Mouse (Mus musculus) heart, embryonic 11.5 days (tissue): ENCODE results near the gene Traip. TPM values are rescaled to one million over a fixed set of nuclear protein-coding genes. Genes with fewer than 3 reads are reported as not detected.

Experiments
- ATAC-seq: fragments of 200-750 bp; cut with Nextera tagmentation; replicated peaks from 2 replicates; pipeline ENCODE4 v1.8.0; 2017; ENCODE audit warnings: moderate library complexity; ENCODE audit not compliant: insufficient number of reproducible peaks, low FRiP score, low TSS enrichment
- H3K27ac ChIP-seq: fragments of 300-500 bp; sonication (generic); 2 replicates; pipeline ENCODE4 v1.5.1; 2014; ENCODE audit warnings: mild to moderate bottlenecking, low read depth, low read length
- H3K27me3 ChIP-seq: fragments of 300-500 bp; sonication (generic); 2 replicates; pipeline ENCODE4 v1.6.1; 2014; ENCODE audit warnings: mild to moderate bottlenecking, low read length, mixed read lengths; ENCODE audit not compliant: control insufficient read depth, insufficient read depth
- H3K36me3 ChIP-seq: fragments of 300-500 bp; sonication (generic); 2 replicates; pipeline ENCODE4 v1.6.1; 2014; ENCODE audit warnings: mild to moderate bottlenecking, low read length, moderate library complexity, mixed read lengths; ENCODE audit not compliant: control insufficient read depth, insufficient read depth
- H3K4me1 ChIP-seq: fragments of 300-500 bp; sonication (generic); 2 replicates; pipeline ENCODE4 v1.6.1; 2014; ENCODE audit warnings: low read length; ENCODE audit not compliant: control insufficient read depth, insufficient read depth
- H3K4me2 ChIP-seq: fragments of 300-500 bp; sonication (generic); 2 replicates; pipeline ENCODE4 v1.6.1; 2014; ENCODE audit warnings: mild to moderate bottlenecking, moderate library complexity
- H3K4me3 ChIP-seq: fragments of 300-500 bp; sonication (generic); 2 replicates; pipeline ENCODE4 v1.5.1; 2014; ENCODE audit warnings: low read depth, low read length
- H3K9ac ChIP-seq: fragments of 300-500 bp; sonication (generic); 2 replicates; pipeline ENCODE4 v1.6.1; 2014; ENCODE audit warnings: mild to moderate bottlenecking, low read depth, low read length, moderate library complexity
- H3K9me3 ChIP-seq: fragments of 300-500 bp; sonication (generic); replicated peaks from 2 replicates; pipeline ENCODE4 v1.6.1; 2016; ENCODE audit warnings: low read length; ENCODE audit not compliant: control insufficient read depth
- WGBS: fragments of 180-500 bp; shearing (Covaris S2); extraction: QIAGEN DNeasy Blood & Tissue Kit; methylation state at CpG from one replicate; pipeline ENCODE4 v1.1.7; 2014; ENCODE audit not compliant: insufficient replicate concordance; 5-methylcytosine and 5-hydroxymethylcytosine counted together
- polyA plus RNA-seq: library from polyadenylated mRNA; unstranded; fragments of >200 nt; fragmentation: Nextera tagmentation; extraction: Ambion mirVana; gene quantifications from 2 replicates; pipeline ENCODE4 v1.2.1, GENCODE M21; 2014

Gene Traip
- polyA plus RNA-seq, 1 experiment from 2014 or later, result 14.5 TPM

DNA sequence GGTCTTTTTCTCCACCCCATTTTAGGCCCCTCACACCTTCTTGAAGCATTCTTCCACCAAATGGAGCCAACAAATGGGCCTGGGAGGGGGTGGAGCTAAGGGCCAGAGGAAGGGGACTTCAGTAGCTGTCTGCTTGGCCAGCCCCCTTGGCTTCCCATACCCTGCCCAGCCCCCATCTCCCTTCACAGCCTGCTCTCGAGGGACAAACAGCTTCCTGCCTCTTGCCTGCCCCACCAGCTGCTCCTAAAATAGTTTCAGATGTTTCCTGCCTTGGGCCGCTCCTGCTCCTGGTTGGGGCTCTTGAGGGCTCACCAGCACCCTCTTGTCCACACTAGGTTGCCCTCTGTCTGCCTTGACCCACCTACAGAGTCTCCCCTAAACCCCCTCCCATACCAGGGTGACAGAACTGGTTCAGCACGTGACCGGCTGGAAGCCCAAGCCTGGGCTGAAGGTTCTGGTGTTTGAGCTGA, 33.5 kb downstream of the Traip start:
- Histone ChIP-seq H3K27me3 (no peaks in the 10 kb centered on the region), H3K9me3 (no peaks in the 10 kb centered on the region), H3K4me3 (peak overlapping the region; percentile 59), H3K4me2 (peak overlapping the region; percentile 67), H3K27ac (peak overlapping the region; percentile 100), H3K4me1 (peaks cover 63% of the 10 kb centered on the region), H3K9ac (peak overlapping the region; percentile 86), H3K36me3 (peaks cover 7% of the 10 kb centered on the region; the same call in 1 of the 2 replicates)
- ATAC-seq, result peak; percentile 59
- 2% methylated on average over 4 of the region's 4 CpGs for WGBS

DNA sequence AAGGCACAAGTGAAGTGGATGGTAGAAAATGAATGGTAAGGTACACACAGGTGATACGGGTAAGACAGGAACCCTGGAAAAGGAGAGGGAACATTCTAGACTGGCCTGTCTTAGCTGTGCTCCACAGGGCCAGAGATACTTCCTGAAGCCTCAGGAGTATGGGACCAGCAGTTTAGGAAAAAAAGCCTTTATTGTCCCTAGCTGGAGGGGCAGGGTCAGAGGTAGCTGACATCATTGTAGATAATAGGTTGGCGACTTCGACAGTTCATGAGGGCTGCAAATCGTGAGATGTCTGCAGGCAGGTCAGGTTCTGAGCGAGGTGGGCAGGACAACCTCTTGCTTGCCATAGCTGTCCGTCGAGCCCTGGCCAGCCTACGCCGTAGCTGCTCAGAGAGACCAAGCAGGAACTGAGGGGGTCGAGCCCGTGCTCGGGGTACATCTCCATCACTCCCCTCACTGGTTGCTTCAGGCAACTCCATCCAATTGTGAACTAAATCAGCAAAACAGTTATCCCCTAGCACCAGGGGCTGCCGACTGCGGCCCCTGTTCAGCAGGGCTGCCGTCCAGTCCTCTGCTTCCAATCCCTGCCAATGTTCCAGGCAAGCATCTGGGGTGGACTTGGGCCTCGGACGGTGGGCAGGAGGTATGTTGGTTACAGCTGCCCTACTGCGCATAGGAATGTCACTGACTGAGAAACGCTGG, 34.3 kb downstream of the Traip start:
- H3K4me2 ChIP-seq, result peak overlapping the region; percentile 67
- H3K9me3 ChIP-seq, result no peaks in the 10 kb centered on the region
- peak overlapping the region; percentile 86 for H3K9ac ChIP-seq
- ATAC-seq, result no peak
- peaks cover 7% of the 10 kb centered on the region; the same call in 1 of the 2 replicates for H3K36me3 ChIP-seq
- H3K27me3 ChIP-seq, result no peaks in the 10 kb centered on the region
- H3K27ac ChIP-seq, result peak overlapping the region; percentile 100
- peak overlapping the region; percentile 59 for H3K4me3 ChIP-seq
- peaks cover 63% of the 10 kb centered on the region for H3K4me1 ChIP-seq
- 45% methylated on average over 19 of the region's 19 CpGs for WGBS

GRCm38 (mm10) chr9:107984754-107985055, 34.8 kb downstream of the Traip start:
- H3K27me3 ChIP-seq, result no peaks in the 10 kb centered on the region
- H3K4me3 ChIP-seq, result peak overlapping the region; percentile 59
- peaks cover 60% of the 10 kb centered on the region for H3K4me1 ChIP-seq
- peak overlapping the region; percentile 86 for H3K9ac ChIP-seq
- peak overlapping the region; percentile 100 for H3K27ac ChIP-seq
- peaks cover 4% of the 10 kb centered on the region; the same call in 1 of the 2 replicates for H3K36me3 ChIP-seq
- H3K4me2 ChIP-seq, result peak overlapping the region; percentile 67
- H3K9me3 ChIP-seq, result no peaks in the 10 kb centered on the region
- WGBS, result 40% methylated on average over 9 of the region's 9 CpGs
- no peak for ATAC-seq

DNA sequence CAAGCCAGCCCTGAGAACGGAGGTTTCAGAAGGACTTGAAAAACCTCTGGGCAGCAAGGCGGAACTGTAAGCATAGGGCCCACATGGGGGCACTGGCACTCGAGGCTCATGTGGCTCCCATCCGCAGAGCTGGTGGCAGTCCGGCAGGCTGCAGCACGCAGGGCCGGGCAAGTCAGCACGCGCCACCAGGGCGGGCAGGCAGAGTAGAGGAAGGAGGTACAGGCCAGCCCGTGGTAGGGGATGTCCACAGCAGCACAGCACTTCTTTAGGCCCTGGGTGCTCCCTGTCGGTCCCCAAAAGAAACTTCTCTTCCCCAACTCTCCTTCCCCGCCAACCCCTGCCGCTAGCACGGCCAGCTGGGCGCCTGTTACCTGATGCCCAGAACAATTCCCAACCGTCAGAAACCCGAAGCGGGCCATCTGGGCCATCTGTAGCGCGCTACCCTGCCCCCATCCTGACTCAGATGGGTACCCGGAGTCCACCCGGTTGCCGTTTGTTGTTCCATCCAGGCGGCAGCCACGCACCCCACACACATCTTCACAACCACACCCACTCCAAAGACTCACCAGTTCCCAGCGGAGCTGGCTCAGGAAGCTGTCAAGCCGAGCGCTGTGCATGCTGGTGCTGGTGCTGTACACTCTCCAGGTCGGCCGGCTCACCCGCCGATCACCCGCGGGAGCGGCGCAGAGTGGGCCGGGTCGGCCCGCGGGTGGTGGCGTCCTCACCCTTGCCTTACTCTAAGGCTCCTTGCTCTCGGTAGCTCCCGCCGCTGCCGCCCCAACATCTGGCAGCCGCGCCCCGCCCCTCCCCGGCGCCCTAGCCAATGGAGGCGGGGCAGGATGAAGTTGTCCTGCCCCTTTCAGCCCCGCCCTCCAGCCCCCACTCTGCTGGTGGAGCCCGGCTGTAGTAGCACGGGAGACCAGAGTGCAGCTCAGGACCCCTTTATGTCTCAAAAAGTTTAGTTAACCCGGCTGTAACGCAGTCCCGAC, 35.5 kb downstream of the Traip start, which contains the start of gene Inka1:
TSS of gene Inka1 (minus strand) at position 749 of the 989 bp plus-strand sequence.
- H3K9me3 ChIP-seq, result no peaks in the 10 kb centered on the region
- H3K4me2 ChIP-seq, result peak within 1 kb of the TSS; percentile 67
- peaks cover 53% of the 10 kb centered on the region for H3K4me1 ChIP-seq
- 1% methylated on average over 57 of the region's 58 CpGs for WGBS
- H3K4me3 ChIP-seq, result peak within 1 kb of the TSS; percentile 59
- no peaks in the 10 kb centered on the region for H3K27me3 ChIP-seq
- ATAC-seq, result peak; percentile 64
- H3K27ac ChIP-seq, result peak within 1 kb of the TSS; percentile 100
- H3K9ac ChIP-seq, result peak within 1 kb of the TSS; percentile 86
- H3K36me3 ChIP-seq, result no peaks in the 10 kb centered on the region

- peak overlapping the region; percentile 100; the same call in 1 of the 2 replicates for H3K27ac ChIP-seq
- no peak overlapping the region for H3K9ac ChIP-seq
- peaks cover 43% of the 10 kb centered on the region for H3K4me1 ChIP-seq
- ATAC-seq, result 0 out of 2 replicates have a peak, but pooled peaks have one; percentile 3
- peak overlapping the region; percentile 67 for H3K4me2 ChIP-seq
- no peaks in the 10 kb centered on the region for H3K27me3 ChIP-seq
- no peaks in the 10 kb centered on the region for H3K9me3 ChIP-seq
- WGBS, result 4% methylated on average over 18 of the region's 18 CpGs
- peak overlapping the region; percentile 59 for H3K4me3 ChIP-seq
- no peaks in the 10 kb centered on the region for H3K36me3 ChIP-seq
Measured at GRCm38 (mm10) chr9:107986376-107986775, 36.4 kb downstream of the Traip start.

GRCm38 (mm10) chr9:107987950-107988349, 38.0 kb downstream of the Traip start:
- Histone ChIP-seq H3K27ac (no peak overlapping the region), H3K27me3 (no peaks in the 10 kb centered on the region), H3K4me1 (peaks cover 27% of the 10 kb centered on the region), H3K4me3 (no peak overlapping the region), H3K9me3 (no peaks in the 10 kb centered on the region), H3K36me3 (no peaks in the 10 kb centered on the region), H3K9ac (no peak overlapping the region), H3K4me2 (no peak overlapping the region)
- 67% methylated on average over 3 of the region's 3 CpGs for WGBS
- ATAC-seq, result no peak

DNA sequence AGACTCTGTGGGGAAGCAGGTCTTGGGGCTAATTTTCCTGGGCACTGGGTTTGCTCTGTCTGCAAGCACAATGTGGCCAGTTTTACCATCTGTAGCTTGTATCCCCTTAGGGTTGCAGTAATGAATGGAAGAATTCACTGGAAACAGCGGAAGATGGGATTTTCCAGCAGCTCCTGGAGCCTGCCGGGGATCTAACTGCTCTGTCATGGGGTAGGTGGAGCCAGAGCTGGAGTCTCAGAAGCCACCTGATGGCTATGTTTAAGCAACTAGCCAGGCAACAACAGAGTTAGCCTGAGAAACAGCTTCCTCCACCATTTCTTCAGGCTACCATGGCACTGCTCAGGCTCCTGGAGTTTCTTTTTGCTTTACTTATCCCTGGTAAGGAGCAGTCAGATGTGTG, 42.3 kb downstream of the Traip start, which contains the start of gene Cdhr4:
TSS of gene Cdhr4 (plus strand) at position 301 of the 400 bp plus-strand sequence.
- H3K27me3 ChIP-seq, result no peaks in the 10 kb centered on the region
- peaks cover 6% of the 10 kb centered on the region for H3K4me1 ChIP-seq
- no peak within 1 kb of the TSS for H3K4me2 ChIP-seq
- H3K27ac ChIP-seq, result no peak within 1 kb of the TSS
- no peak within 1 kb of the TSS for H3K9ac ChIP-seq
- no peak for ATAC-seq
- no peaks in the 10 kb centered on the region for H3K9me3 ChIP-seq
- no peaks in the 10 kb centered on the region for H3K36me3 ChIP-seq
- WGBS, result 54% methylated on average over 2 of the region's 2 CpGs
- no peak within 1 kb of the TSS for H3K4me3 ChIP-seq

- no peak overlapping the region for H3K4me3 ChIP-seq
- H3K4me1 ChIP-seq, result peaks cover 6% of the 10 kb centered on the region
- H3K9ac ChIP-seq, result no peak overlapping the region
- H3K27ac ChIP-seq, result no peak overlapping the region
- WGBS, result 84% methylated on average over 11 of the region's 11 CpGs
- H3K36me3 ChIP-seq, result no peaks in the 10 kb centered on the region
- ATAC-seq, result no peak
- no peak overlapping the region for H3K4me2 ChIP-seq
- H3K9me3 ChIP-seq, result no peaks in the 10 kb centered on the region
- H3K27me3 ChIP-seq, result no peaks in the 10 kb centered on the region
Measured at GRCm38 (mm10) chr9:107993013-107993412, 43.1 kb downstream of the Traip start.
